ENCODE assay signal across 16 mouse cellular contexts in genomic region chr6:47974599-47974998, GRCm38 (mm10). TPM values are rescaled to one million over a fixed set of nuclear protein-coding genes. Genes with fewer than 3 reads are reported as not detected.
DNase-seq lines count a peak whose midpoint lies in the region; ATAC-seq and TF ChIP-seq lines count a peak whose summit lies in the region.
"Had no signal": no experiment of that assay in that cellular context is flagged by ENCODE, and none has a peak within 500 bp of the region (broad histone marks: within the 10 kb centered on the region; RNA-seq: fewer than 3 reads in every experiment).

No protein-coding gene starts in this region.

- dilution Hi-C loops in CH12.LX (cut with MboI; ENCODE audit: extremely low pct_ligation_motif_present, extremely low pct_unique_long_range_greater_than_20kb, low sequenced_read_pairs) = no loop called here

- no peaks in the 10 kb centered on the region for H3K4me1 ChIP-seq in kidney, postnatal 0 days (replicated peaks; ENCODE audit: insufficient read depth, low read length)
- no peaks in the 10 kb centered on the region for H3K4me1 ChIP-seq in kidney, embryonic 15.5 days
- peaks cover 0 to 2% of the 10 kb centered on the region in 2 experiments; a peak in 1 of 4 replicates for H3K4me1 ChIP-seq in CH12.LX (ENCODE audit: control insufficient read depth in 1 of 2, insufficient read depth in 2 of 2)
- H3K4me1 ChIP-seq: embryonic facial prominence, embryonic 12.5 days; heart, embryonic 15.5 days; limb, embryonic 15.5 days had no signal

- no peaks in the 10 kb centered on the region for H3K79me2 ChIP-seq in CH12.LX (replicated peaks; ENCODE audit: control insufficient read depth, extremely low read depth, insufficient read depth, poor library complexity, severe bottlenecking)

- no peaks in the 10 kb centered on the region for H3K36me3 ChIP-seq in kidney, postnatal 0 days (ENCODE audit: insufficient read depth, low read length)
- no peaks in the 10 kb centered on the region for H3K36me3 ChIP-seq in kidney, embryonic 15.5 days
- H3K36me3 ChIP-seq in CH12.LX (replicated peaks in 1 of 2; ENCODE audit: control insufficient read depth in 1 of 2, insufficient read depth in 1 of 2, low read length in 1 of 2) = no peaks in the 10 kb centered on the region
- H3K36me3 ChIP-seq: embryonic facial prominence, embryonic 12.5 days; heart, embryonic 15.5 days; limb, embryonic 15.5 days had no signal

- WGBS in kidney, postnatal 0 days = 78% methylated on average over 1 of the region's 1 CpGs
- 95% methylated on average over 1 of the region's 1 CpGs for WGBS in kidney, embryonic 15.5 days

- intact Hi-C loops in left cerebral cortex, postnatal 36 days (cut with DNase I) = no loop called here
- intact Hi-C loops in heart, postnatal 25 days (cut with DNase I) = no loop called here

- no peak overlapping the region for H3K9ac ChIP-seq in kidney, postnatal 0 days (ENCODE audit: low read depth, low read length)
- no peak overlapping the region for H3K9ac ChIP-seq in kidney, embryonic 15.5 days
- H3K9ac ChIP-seq in CH12.LX (ENCODE audit: insufficient read depth, low read depth) = no peak overlapping the region
- H3K9ac ChIP-seq: embryonic facial prominence, embryonic 12.5 days; heart, embryonic 15.5 days; limb, embryonic 15.5 days had no signal

- TF ChIP-seq POLR2A in CH12.LX (IDR thresholded peaks at IDR 0.05; ENCODE audit: low read depth, low read length) = no peak

- in situ Hi-C loops in CH12.LX (cut with MboI; ENCODE audit: low pct_ligation_motif_present, low pct_unique_long_range_greater_than_20kb, low sequenced_read_pairs) = no loop called here

- no peak overlapping the region for H3K27ac ChIP-seq in kidney, postnatal 0 days
- no peak overlapping the region for H3K27ac ChIP-seq in kidney, embryonic 15.5 days
- H3K27ac ChIP-seq in CH12.LX (ENCODE audit: insufficient read depth, low read depth) = no peak overlapping the region
- H3K27ac ChIP-seq: embryonic facial prominence, embryonic 12.5 days; heart, embryonic 15.5 days; limb, embryonic 15.5 days; macrophage had no signal

- no peak for TF ChIP-seq EP300 in CH12.LX (IDR thresholded peaks at IDR 0.05; ENCODE audit: low read length)

- peak; percentile 33; the same call in 1 of the 2 replicates for TF ChIP-seq CTCF in kidney, postnatal 0 days (IDR thresholded peaks at IDR 0.05; ENCODE audit: low read depth)
- TF ChIP-seq CTCF in CH12.LX (conservative IDR thresholded peaks at IDR 0.05 in 1 of 2, IDR thresholded peaks at IDR 0.05 in 1 of 2; ENCODE audit: low read depth in 2 of 2, low read length in 2 of 2) = peak; percentile 9 to 39; a peak in 2 of 4 replicates

- peak; percentile 10 for TF ChIP-seq RAD21 in CH12.LX (IDR thresholded peaks at IDR 0.05; ENCODE audit: low read depth, low read length)

- no peaks in the 10 kb centered on the region for H3K9me3 ChIP-seq in kidney, postnatal 0 days (replicated peaks; ENCODE audit: low read length)
- H3K9me3 ChIP-seq in kidney, embryonic 15.5 days (replicated peaks) = no peaks in the 10 kb centered on the region
- no peaks in the 10 kb centered on the region for H3K9me3 ChIP-seq in CH12.LX (replicated peaks; ENCODE audit: low read length)
- H3K9me3 ChIP-seq: embryonic facial prominence, embryonic 12.5 days; heart, embryonic 15.5 days; limb, embryonic 15.5 days had no signal

- H3K27me3 ChIP-seq in kidney, postnatal 0 days (ENCODE audit: insufficient read depth, low read length) = no peaks in the 10 kb centered on the region
- no peaks in the 10 kb centered on the region for H3K27me3 ChIP-seq in kidney, embryonic 15.5 days
- no peaks in the 10 kb centered on the region for H3K27me3 ChIP-seq in CH12.LX (replicated peaks)
- H3K27me3 ChIP-seq: embryonic facial prominence, embryonic 12.5 days; limb, embryonic 15.5 days had no signal

- DNase-seq in kidney, postnatal 0 days (ENCODE audit: low spot score) = no peak
- DNase-seq in 3T3-L1 (ENCODE audit: low read depth, low spot score) = peak; percentile 43
- peak; percentile 15 for DNase-seq in CH12.LX (ENCODE audit: extremely low read depth)
- peak; percentile 48 for DNase-seq in induced T-regulatory cell, adult 2 months (ENCODE audit: low read depth)
- DNase-seq in left cerebral cortex, postnatal 36 days (ENCODE audit: low spot score in 2 of 2) = no peak
- no peak for DNase-seq in adrenal gland, adult 18-20 months (ENCODE audit: low spot score in 2 of 2)
- no peak for DNase-seq in heart, postnatal 25 days (ENCODE audit: low spot score)
- DNase-seq: cerebellum, postnatal 36 days; gastrocnemius, postnatal 10 days; kidney, postnatal 25 days; right cerebral cortex, postnatal 25 days had no signal

- H3K4me3 ChIP-seq in kidney, postnatal 0 days (replicated peaks; ENCODE audit: low read depth, low read length) = no peak overlapping the region
- H3K4me3 ChIP-seq in kidney, embryonic 15.5 days (replicated peaks) = no peak overlapping the region
- no peak overlapping the region for H3K4me3 ChIP-seq in CH12.LX (replicated peaks in 1 of 3; ENCODE audit: low read depth in 2 of 3, low read length in 2 of 3, poor library complexity in 1 of 3)
- H3K4me3 ChIP-seq: embryonic facial prominence, embryonic 12.5 days; heart, embryonic 15.5 days; limb, embryonic 15.5 days had no signal

- H3K4me2 ChIP-seq in kidney, postnatal 0 days (ENCODE audit: low read length) = no peak overlapping the region
- H3K4me2 ChIP-seq in kidney, embryonic 15.5 days = no peak overlapping the region
- H3K4me2 ChIP-seq in CH12.LX (ENCODE audit: insufficient read depth, low read depth, poor library complexity, severe bottlenecking) = no peak overlapping the region
- H3K4me2 ChIP-seq: embryonic facial prominence, embryonic 12.5 days; heart, embryonic 15.5 days; limb, embryonic 15.5 days had no signal

- no peak for ATAC-seq in kidney, postnatal 0 days (replicated peaks; ENCODE audit: low FRiP score, low read depth)
- no peak for ATAC-seq in kidney, embryonic 15.5 days (replicated peaks; ENCODE audit: low FRiP score)

TF ChIP-seq in CH12.LX, 34 proteins besides CTCF, POLR2A, EP300 and RAD21:
- TF ChIP-seq CHD2 (IDR thresholded peaks at IDR 0.05; ENCODE audit: low read length) = no peak
- no peak for TF ChIP-seq KAT2A (IDR thresholded peaks at IDR 0.05; ENCODE audit: insufficient replicate concordance, low read length)
- TF ChIP-seq JUND (conservative IDR thresholded peaks at IDR 0.05; ENCODE audit: low read depth, low read length) = no peak
- TF ChIP-seq TBP (conservative IDR thresholded peaks at IDR 0.05; ENCODE audit: low read depth, low read length) = no peak
- no peak for TF ChIP-seq MXI1 (IDR thresholded peaks at IDR 0.05; ENCODE audit: low read depth, low read length)
- TF ChIP-seq E2F4 (IDR thresholded peaks at IDR 0.05; ENCODE audit: insufficient replicate concordance, low read depth, low read length) = no peak
- TF ChIP-seq SMC3 (IDR thresholded peaks at IDR 0.05; ENCODE audit: low read depth, low read length) = no peak
- TF ChIP-seq ZNF384 (IDR thresholded peaks at IDR 0.05; ENCODE audit: low read depth, low read length) = no peak
- no peak for TF ChIP-seq ZKSCAN1 (IDR thresholded peaks at IDR 0.05; ENCODE audit: borderline replicate concordance, low read depth, low read length)
- no peak for TF ChIP-seq ELF1 (IDR thresholded peaks at IDR 0.05; ENCODE audit: low read depth, low read length)
- TF ChIP-seq GABPA (IDR thresholded peaks at IDR 0.05; ENCODE audit: insufficient replicate concordance, low read depth, low read length) = no peak
- no peak for TF ChIP-seq IRF4 (IDR thresholded peaks at IDR 0.05; ENCODE audit: low read depth, low read length)
- TF ChIP-seq MAZ (IDR thresholded peaks at IDR 0.05; ENCODE audit: low read depth, low read length) = no peak
- no peak for TF ChIP-seq USF2 (conservative IDR thresholded peaks at IDR 0.05; ENCODE audit: low read depth, low read length)
- TF ChIP-seq ZMIZ1 (IDR thresholded peaks at IDR 0.05; ENCODE audit: low read depth, low read length) = no peak

RNA-seq across cellular contexts. Expression of gene Zfp956, which starts 21.4 kb away (rescaled TPM):
- polyA plus RNA-seq in kidney, postnatal 0 days (2015; fragmentation: Nextera tagmentation; extraction: Ambion mirVana) = 6.5 and 6.9 TPM in 2 replicates
- 9.0 and 10.7 TPM in 2 replicates for polyA plus RNA-seq in kidney, embryonic 15.5 days (2015; fragmentation: Nextera tagmentation; extraction: Ambion mirVana)
- total RNA-seq in CH12.LX (2012; rRNA removed) (10.5 and 11.5 TPM in 2 replicates), CH12.LX (2014; rRNA removed) (7.8 and 9.0 TPM in 2 replicates)
- 7.9 and 9.2 TPM in 2 replicates for polyA plus RNA-seq in CH12.LX (2012; ENCODE audit: insufficient read length, low read depth)
- 10 to 100 TPM; 19.8 to 20.8 TPM for total RNA-seq in left cerebral cortex, postnatal 36 days (2021)
- 1 to 10 TPM; 5.1 to 5.7 TPM for total RNA-seq in adrenal gland, adult 18-20 months (2021)
- total RNA-seq in heart, postnatal 25 days (2021) = 1 to 10 TPM; 1.1 to 1.9 TPM

RNA-seq across cellular contexts. Expression of gene Zfp212, which starts 54.3 kb away (rescaled TPM):
- polyA plus RNA-seq in kidney, postnatal 0 days (2015; fragmentation: Nextera tagmentation; extraction: Ambion mirVana) = 14.4 and 15.2 TPM in 2 replicates
- polyA plus RNA-seq in kidney, embryonic 15.5 days (2015; fragmentation: Nextera tagmentation; extraction: Ambion mirVana) = 19.3 and 20.6 TPM in 2 replicates
- total RNA-seq in CH12.LX (2012; rRNA removed) (5.1 and 5.2 TPM in 2 replicates), CH12.LX (2014; rRNA removed) (6.3 TPM in 2 replicates)
- 12.1 and 12.3 TPM in 2 replicates for polyA plus RNA-seq in CH12.LX (2012; ENCODE audit: insufficient read length, low read depth)
- total RNA-seq in left cerebral cortex, postnatal 36 days (2021) = 10 to 100 TPM; 16.6 to 19.5 TPM
- 10 to 100 TPM; 12.8 to 15.0 TPM for total RNA-seq in adrenal gland, adult 18-20 months (2021)
- 10 to 100 TPM in 1 of 2 experiments, 1 to 10 TPM in 1; 8.6 to 10.4 TPM for total RNA-seq in heart, postnatal 25 days (2021)

Comparison
In these comparisons a context has a peak if more than half of its experiments do, and no peak if none do; other contexts are left out.
1. DNase-seq: peak in 3T3-L1 (single experiment), CH12.LX (single experiment) and induced T-regulatory cell, adult 2 months (single experiment); none in kidney, postnatal 0 days (single experiment), left cerebral cortex, postnatal 36 days (0 of 2), adrenal gland, adult 18-20 months (0 of 2) and heart, postnatal 25 days (single experiment).